Mouse (Mus musculus): ENCODE results near the gene Ldlrad3.

Gene Ldlrad3

DNA sequence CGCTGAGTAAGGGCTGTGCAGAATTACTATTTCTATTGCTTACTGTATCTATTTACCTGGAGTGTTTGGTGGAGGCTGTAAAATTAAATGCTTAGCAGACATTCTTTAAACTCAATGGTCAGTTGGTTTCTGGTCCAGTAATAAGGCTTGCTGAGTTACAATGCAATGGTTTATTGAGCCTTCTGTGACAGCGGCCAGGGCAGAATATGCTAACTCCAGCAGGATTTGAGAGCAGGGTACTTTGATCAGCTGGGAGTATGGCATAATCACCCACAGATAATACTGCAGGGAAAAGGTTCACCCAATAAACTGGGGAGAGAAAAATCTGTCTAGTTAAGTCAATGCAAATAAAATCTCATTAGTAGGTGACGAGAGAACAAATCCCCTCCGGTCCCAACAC lies 220.2 kb downstream of the Ldlrad3 start:
- no peak for DNase-seq (ENCODE audit: low spot score)

DNA sequence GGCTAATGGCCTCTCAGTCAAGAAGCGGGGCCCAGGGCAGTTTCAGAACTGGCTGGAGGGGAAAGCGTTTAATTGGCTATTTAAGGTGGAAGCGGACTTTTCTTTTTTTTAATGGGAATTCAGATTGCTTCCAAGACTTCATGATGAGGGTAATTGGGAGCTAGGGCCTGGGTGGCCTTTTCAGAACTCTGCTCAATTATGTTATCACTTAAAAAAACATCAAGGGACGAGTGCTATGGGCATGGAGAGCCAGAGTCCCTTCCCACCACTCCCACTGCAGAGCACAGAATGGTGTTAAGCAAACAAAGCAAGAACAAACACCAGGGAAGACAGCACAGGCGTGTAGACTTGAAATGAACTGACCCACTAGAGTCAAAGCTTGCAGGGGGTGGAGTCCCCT lies 220.7 kb downstream of the Ldlrad3 start:
- no peak for DNase-seq (ENCODE audit: low spot score)

DNA sequence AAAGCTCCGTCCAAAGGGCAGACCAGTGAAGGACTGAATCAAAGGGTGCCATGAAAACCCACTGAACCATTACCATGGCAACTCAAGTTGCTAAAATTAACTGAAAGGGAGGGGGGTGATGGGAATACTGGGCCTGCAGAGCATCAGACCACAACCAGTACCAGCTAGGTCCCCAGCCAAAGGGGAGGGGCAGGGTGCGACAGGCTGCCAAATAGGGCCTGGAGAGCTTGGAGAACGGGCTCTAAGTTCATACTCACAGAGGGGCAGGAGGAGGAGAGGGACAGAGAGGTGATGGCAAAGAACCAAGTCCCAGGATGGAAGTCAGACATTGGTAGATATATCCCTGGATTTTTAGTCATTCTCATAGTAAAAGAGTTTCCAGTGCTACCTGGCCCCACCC lies 222.8 kb downstream of the Ldlrad3 start:
- DNase-seq (ENCODE audit: low spot score) = no peak

DNA sequence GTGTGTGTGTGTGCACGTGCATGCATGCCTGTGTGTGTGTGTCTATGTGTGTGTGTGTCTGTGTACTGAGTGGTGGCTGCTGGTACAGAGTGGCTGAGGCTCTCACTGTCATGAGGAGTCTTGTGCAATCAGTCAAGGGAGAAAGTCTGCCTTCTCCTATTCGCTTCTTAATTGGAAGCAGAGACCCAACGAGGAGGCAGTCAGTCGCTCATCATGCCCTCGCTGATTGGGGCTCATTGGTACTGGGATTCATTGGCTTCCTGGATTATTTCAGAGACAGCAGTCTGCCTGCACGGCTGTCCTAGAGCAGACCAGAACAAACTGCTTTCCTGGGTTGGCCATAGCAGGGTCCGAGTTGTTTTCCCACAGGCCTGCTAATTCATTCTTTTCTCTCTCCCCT lies 223.8 kb downstream of the Ldlrad3 start:
- DNase-seq (ENCODE audit: low spot score) = no peak

DNA sequence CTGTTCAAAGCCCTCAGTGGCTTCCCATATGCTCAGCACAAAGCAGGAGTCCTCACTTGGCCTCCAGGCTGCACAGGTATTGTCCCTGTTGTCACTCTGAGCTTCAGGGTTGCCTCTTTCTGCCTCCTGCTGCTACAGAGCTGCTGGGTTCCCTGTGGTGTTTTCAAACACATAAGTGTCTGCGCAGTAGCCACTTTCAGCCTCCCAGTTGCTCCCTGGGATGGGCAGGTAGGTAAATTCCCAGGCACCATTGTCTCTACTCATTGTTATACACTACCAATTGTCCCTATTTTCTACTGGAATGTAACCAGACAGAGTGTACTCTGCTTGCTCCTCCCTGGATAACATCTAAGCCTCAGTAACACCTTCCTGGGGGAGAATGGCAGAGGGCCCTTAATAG lies 224.8 kb downstream of the Ldlrad3 start:
- no peak for DNase-seq (ENCODE audit: low spot score)

DNA sequence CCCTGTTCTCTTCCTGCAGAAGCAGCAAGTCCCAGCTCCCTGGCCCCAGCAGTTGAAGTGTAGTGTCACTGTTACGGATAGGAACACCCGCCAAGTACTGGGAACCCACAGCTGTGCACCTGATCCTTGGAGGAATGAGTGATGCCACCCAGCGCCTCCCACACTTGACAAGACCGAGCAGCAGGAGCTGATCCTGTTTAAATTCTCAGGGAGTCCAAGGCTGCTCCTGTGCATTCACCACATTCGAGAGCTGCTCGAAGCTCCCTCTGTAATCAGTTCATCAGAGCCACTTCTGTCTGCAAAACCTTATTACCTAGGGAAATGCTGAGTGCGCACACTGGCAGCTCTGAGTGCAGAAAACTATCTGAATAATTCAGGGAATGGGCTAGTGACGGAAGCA lies 225.5 kb downstream of the Ldlrad3 start:
- DNase-seq (ENCODE audit: low spot score) = no peak

DNA sequence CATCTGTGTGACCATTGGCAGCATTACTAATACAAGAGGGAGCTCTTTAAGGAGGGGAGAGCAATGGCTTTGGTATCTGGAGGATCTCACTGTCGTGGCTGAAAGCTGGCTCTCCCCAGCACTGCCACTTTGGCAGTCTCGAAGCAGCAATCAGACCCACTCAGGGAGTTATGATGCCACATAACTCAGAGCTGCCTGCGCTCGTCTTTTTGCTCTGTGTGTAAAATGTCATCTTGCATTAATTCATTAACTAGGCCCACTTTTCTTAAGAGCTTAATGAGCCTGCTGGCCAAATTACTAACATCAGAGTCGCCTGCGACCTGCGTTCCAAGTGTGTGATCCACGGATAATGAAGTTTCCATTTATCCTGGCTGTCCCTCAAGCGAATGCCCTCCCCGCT lies 230.1 kb downstream of the Ldlrad3 start:
- DNase-seq (ENCODE audit: low spot score) = no peak

DNA sequence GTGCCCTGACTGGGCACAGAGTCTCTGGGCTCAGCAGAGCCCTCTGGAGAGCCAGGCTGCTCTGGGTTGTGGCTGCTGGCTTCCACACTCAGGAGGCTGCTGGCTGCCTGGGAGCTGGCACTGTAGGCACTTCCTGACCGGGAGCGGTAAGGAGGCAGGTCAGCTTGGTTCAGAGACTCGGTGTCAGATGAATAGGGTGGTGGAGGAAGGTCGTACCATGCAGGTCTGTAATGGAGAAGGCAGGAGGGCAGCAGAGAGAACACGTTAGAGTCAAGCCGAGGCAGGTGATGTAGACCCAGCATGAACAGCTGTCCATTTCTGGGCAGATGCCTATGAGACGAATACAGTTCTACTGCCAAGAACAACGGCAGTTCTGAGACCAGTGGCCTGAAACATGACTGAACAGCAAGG lies 233.2 kb downstream of the Ldlrad3 start:
- DNase-seq (ENCODE audit: low spot score) = no peak

DNA sequence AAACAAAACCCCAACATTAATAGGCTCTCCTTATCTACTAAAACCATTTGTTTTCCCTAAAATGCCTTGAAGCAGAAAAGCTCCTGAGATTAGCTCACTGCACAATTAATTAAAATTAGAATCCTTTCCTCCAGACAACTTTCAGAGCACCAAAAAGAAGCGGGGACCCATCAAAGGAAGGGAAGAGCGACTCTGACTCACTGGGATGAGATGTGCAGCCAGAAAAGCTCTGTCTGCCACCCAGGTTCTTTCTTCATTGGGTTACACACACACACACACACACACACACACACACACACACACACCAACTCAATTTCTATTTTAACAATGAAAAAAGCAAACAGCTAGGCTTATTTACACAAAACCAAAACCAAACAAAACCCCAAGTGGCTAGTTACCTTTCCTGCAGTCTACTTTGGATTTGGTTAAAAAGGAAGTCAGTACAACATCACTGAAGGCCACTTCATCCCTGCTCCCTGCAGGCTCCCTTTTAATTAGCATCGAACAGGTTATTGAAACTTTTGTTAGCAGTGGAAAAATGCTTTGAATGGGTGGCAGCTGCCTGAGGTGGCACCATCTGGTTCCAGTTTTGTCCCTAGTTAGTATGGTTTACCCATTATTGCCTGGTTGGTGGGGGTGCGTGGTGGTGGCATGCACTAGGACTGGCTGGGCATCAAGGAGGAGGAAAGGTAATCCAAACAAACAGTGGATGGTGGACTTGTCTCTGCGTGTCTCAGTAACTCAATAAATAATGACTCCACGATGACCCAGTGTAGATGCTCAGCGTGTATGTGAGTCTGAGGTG lies 235.3 kb downstream of the Ldlrad3 start:
- DNase-seq (ENCODE audit: low spot score) = no peak

DNA sequence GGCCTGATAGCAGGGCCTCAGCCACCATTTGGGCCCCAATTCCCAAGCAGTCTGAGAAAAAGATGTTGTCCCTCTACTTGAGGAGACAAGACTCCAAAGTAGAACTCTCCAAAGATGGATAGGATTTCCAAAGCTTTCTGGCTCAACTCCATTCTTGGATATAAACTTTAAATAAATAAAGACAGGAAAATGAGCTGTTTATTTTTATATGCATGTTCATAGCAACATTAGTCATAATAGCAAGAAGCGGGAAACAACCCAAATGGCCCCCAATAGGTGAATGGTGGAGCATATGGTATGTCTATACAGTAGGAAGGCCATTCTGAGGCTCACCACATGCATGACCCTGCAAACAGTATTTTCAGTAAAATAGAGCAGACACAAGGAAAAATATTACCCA lies 251.2 kb downstream of the Ldlrad3 start:
- DNase-seq (ENCODE audit: low spot score) = no peak

DNA sequence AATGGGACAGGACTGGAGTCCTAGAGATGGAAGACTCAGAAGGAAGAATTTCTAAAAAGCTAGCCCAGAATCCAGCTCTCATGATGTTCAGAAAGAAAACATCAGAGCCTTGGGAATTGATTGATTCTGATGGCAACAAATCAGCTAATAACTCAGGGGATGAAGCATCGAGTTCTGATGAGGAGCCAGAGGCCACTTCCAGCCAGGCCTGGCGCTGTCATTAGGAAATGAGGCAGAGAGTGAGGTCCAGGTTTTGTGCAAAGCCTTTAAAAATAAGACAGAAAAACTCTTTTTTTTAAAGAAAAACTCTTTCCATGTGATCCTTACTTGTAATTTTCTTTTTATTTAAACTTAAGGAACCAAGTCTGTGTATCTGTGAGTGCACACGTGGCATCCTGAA lies 252.9 kb downstream of the Ldlrad3 start:
- DNase-seq (ENCODE audit: low spot score) = no peak

DNA sequence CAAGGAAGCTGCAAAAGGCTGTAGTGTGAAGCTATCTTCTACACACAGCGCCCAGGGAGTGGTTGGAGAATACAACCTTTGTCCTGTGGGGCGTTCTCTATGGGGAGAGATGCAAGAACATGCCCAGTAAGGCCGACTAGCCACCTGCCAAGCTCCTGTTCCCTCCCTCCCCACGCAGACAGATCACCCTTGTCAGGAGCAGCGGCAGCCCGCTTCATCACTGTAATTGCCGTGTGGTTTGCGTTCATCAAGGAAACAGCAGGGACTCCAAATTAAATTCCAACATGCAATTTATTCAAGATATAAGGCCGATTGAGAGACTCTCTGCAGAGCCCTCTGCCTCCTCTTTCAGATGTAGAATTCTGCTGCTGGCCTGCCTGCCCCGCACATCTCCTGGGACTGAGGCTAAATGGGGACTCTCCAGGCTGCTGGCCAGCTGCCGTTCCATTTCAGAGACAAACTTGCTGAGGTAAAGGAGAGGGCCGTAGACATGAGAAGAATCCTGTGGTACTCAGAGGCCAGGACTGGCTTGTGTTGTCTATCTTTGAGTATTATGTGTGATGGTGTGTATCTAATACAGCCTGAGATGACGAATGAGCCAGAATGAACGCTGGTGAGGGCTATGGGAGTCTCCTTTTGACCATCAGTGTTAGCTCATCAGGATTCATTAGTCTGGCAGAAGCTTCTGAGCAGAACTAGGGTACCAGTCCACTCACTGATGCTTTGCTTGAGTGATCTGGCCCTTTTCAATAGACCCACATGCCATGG lies 253.8 kb downstream of the Ldlrad3 start:
- no peak for DNase-seq (ENCODE audit: low spot score)

DNA sequence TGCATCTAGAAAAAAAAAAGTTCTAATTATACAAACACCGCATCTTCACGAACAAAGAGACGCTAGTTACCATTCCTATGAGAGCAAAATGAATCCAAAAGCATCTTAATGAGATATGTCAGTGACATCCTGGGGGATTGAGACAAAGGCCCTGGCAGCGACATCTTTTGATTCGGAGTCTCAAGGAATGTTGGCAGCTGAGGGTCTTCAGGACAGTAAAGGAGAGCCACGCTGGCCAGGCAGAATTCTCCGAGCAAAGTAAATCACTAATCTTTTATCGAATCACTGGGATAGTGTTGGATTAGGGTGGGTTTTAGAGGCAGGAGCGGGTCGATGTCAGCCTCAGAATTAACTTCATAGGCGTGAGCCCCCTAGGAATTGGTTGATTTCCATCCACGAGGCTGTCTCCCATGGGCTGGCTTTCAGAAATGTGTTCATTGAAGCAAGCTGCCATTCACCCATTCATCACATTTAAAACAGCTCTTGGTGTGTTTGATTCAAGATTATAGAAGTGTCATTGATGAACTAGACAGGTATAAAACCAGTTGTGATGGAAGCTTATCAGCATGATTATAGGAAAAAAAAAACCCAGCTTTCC lies 260.5 kb downstream of the Ldlrad3 start:
- DNase-seq (ENCODE audit: low spot score) = no peak

DNA sequence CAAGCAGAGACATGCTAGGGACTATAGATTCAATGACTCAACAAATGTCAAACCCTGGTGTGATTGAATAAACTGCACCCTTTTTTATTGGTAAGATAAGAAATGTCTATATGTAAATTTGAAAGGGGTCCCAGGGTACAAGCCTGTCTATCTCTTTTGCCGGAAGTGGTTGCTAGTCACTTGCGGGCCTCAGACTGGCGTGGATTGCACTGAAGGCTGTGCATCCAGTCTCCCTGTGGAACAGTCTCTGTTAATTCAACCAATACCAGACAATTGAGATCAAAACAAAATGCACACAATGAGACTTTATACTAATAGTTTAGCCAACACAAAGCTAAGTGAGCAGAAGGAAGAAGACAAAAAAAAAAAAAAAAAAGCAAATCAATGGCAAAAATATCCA lies 261.0 kb downstream of the Ldlrad3 start:
- no peak for DNase-seq (ENCODE audit: low spot score)

DNA sequence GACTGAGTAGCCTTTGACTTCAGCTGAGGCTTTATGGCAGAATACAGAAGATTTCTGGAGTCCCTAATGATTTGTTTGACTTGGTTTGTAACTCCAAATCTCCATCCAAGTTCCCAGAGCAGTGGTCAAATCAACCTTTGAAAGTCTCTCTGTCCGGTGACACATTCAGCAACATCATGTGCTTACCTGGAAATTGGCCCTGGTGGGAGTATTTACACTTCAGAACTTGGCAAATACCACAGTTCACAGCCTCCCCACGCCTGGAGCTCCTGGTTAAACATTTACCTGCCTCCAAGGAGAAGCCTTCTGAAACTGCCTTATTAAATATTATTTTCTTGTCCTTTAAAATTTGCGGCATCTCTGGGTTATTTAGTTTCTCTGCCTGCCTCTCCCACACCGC lies 263.0 kb downstream of the Ldlrad3 start:
- DNase-seq (ENCODE audit: low spot score) = no peak

DNA sequence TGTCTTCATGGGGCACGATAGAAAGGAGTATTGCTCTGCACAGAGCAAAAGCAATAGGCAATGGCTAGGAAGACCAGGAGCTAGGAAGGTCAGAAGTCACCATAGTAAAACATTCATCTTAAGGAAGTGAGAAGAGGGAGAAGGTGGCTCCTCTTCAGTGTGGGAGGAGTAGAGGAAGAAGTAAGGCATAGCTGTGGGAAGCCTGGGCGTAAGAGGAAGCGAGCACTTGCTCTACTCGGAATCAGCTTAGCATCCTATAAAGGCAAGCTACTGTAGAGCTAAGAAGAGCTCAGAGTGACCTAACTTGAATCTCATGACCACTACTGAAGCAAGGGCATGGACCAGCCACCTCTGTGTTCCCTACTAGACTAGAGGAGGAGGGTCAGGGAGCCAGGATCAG lies 263.9 kb downstream of the Ldlrad3 start:
- DNase-seq (ENCODE audit: low spot score) = no peak

DNA sequence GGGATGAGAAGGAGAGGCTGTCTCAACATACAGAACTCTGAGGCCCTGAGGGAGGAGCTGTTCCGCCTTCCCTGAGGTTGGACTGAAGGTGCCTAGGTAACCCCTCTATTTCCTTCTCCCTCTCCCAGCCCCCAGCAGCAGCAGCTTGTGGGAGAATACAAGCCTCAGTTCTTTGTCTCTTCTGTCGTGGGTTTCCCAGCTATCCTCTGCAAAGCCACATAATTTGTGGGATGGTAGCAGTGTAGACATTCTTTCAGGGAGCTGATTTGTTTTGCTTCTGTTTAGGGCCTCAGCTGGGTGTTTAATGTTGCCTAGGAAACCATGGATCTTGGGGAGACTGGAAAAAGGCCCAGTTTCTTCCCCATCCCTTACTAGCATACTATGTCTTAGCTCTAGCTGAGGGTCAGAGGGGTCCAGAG lies 266.0 kb downstream of the Ldlrad3 start:
- no peak for DNase-seq (ENCODE audit: low spot score)

DNA sequence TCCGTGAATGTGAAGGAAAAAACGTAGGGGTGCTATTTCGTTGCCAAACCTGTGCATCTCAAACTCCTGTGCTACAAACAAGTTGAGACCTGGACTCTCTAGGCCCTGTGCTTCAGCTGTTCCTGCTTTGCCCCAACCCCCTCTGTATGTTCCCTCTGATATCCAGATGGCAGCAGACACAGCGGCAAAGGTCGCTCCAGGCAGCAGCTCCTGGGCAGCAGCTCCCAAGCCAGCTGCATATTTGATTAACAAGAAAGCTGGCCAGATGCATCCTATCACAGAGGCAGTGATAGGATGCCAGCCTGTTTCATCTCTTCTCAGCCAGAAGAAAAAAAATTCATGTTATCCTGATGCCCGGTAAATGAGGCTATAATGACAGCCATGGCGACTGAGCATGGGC lies 267.7 kb downstream of the Ldlrad3 start:
- no peak for DNase-seq (ENCODE audit: low spot score)

DNA sequence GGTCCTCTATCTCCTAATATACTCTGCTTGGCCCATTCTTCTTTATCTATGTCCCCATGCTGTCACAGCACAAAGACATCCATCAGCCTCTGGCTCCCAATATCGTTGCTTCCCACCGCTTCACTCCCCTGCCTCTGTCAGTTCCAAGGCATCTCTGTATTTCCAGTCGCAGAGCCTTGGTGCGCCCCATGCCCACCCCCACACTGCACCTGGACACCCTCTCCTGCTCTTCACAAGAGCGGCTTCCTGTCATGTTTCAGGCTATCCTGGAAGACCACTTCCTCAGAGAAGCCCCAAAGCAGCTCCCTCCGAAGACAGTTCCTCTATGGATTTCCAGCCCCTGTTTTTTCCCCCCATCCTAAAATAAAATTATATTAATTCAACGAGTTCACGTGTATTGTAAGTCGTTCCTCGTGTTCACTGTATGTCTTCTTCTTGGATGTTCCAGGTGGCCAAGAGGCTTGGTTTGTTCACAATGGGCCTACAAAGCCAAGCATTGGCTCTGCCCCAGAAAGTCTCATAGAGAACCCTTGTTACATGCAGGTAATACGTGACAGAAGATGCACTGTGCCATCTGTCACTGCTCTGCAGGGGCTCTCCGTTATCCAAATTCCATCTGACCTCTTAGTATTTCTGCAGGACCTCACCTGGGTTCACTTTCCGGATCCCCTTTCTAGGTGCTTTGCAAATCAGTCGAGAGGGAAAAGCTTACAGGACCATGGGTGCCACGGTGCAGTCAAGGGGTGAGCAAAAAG lies 276.7 kb downstream of the Ldlrad3 start:
- no peak for DNase-seq (ENCODE audit: low spot score)

DNA sequence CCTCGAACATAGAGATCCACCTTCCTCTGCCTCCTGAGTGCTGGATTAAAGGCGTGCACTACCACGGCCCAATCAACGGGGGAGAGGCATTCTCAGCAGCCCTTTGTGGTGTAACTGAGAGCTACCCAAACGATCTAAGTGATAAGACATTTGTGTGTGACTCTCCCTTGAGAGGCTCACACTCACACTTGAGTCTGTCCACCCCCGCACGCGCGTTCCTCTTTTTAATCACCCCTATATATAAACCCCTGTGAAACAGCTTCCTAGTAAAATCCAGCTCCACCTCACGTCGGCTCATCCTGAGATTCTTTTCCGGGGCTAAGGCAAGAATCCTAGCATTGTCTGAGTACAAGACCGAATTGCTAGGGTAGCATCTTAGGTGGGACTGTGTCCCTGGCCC lies 277.4 kb downstream of the Ldlrad3 start:
- DNase-seq (ENCODE audit: low spot score) = no peak

DNA sequence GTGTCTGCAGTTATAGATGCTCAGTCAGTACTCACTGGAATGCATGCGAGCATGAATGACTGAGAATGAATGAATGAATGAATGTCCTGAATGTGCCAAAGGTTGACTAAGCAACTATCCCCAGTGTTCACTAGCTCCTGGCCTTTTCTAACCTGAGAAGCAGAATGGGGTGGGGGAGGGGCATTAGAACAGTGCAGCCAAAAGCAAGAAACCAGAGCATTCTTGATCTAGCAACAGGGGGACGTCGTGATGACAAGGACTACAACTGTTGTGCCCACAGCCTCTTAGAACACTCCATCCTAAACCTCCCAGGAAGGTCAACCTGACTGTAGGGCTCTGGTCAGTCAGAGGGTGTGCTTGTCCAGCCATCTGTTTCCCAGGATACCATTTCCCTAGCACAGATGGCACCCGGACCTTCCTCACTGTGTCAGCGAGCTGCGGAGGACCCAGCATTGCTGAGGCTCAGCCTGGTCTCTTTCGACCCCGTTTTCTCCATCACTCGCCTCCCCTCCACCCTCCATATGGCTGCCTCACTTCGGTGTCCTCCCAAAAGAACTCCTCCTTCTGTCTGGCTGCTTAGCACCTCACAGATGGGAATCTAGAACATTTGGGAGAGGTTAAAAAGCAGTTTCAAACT lies 278.7 kb downstream of the Ldlrad3 start:
- DNase-seq (ENCODE audit: low spot score) = no peak

DNA sequence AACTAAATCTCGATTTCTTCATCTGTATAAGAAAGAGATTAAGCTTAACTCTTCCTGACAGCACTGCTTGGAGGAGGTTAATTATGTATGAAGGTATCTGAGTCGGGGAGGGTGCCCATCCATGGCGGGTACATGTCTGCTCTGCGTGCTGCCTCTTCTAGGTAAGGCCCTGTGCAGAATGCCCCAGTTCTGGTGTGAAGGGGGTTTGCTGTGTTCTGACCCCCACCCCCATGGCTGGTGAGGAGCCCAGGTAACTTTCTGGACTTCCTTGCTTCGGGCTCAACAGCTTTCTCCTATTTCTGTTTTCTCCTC lies 279.9 kb downstream of the Ldlrad3 start:
- DNase-seq (ENCODE audit: low spot score) = no peak

All from testis, postnatal 14 days (tissue).